Mouse (Mus musculus) urinary bladder, postnatal 14 days (tissue): ENCODE results near the gene Nptx1.
A peak's percentile ranks its signal among the peaks of the same experiment; 100 is the strongest.

Source experiments
- DNase-seq: peaks from one replicate; pipeline ENCODE4 v3.0.0; 2021; ENCODE audit warnings: low spot score

Gene Nptx1

DNA sequence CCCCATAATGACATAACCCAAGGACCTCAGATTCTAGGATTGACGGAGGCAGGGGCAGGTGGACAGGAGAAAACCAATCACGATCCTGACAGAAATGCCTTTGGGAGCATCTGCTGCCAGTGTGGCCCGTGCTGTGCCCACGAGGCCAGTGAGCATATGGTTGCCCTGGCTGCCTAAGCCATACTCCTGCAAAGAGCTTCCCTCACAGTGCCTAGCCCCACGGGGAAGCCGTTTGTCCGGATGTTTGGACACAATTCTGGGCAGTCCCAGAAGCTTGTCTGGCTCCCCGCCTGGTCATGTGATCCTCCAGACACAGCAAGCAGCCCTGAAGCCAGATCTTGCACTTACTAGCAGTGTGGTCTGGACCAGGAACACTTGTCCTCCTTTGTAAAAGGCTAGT is 24.8 kb downstream of the Nptx1 start:
- DNase-seq = no peak

DNA sequence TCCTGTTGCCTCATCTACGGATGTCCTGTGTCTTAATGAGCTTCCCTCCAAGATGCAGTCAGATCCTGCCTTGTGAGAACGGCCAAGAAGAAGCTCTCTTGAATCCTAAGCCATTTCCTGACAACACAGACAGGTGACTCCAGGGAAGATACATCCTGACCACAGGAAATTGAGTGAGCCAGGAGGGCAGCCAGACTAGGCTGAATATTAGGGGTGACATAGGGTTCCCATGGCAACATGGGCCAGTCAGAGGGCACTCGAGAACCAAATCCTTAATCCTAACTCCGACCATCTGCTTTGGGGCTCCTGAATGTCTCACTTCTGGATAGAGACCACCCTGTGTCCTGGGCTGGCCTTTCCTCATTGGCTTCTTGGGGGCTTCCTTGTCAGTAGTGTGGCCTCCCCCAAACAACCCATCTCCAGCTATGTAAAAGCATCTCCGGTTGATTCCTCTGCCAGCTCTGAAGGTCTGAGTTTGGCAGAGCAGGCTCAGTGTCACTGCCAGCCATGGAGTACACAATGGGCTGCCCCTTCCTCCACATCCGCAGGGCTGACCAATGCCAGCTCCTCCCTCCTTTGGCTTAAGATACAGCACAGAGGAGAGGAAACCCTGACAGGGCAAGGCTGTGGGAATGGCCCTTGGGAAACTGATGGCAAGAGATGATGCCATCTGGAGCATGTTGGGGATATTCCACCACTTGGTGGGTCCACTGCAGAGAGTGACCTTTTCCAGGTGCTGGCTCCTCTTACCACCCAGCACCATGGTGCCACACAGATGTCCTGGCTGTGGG is 25.4 kb downstream of the Nptx1 start:
- DNase-seq = no peak

DNA sequence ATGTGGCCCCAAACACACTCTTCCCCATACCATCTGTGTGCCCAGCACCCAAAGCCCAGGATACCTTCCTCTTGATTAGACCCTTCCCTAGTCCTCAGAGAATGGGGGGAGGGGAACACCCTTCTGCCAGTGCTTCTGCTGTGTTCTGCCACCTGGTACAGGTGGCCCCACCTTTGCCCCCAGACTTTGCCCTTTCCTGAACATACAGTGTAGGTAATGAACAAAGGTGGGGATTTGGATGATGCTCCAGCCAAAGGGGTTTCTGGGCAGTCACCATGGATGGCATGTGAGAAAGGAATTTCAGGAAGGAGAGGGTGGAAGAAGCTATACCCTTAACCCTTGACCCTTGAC is 26.9 kb downstream of the Nptx1 start:
- DNase-seq = no peak

DNA sequence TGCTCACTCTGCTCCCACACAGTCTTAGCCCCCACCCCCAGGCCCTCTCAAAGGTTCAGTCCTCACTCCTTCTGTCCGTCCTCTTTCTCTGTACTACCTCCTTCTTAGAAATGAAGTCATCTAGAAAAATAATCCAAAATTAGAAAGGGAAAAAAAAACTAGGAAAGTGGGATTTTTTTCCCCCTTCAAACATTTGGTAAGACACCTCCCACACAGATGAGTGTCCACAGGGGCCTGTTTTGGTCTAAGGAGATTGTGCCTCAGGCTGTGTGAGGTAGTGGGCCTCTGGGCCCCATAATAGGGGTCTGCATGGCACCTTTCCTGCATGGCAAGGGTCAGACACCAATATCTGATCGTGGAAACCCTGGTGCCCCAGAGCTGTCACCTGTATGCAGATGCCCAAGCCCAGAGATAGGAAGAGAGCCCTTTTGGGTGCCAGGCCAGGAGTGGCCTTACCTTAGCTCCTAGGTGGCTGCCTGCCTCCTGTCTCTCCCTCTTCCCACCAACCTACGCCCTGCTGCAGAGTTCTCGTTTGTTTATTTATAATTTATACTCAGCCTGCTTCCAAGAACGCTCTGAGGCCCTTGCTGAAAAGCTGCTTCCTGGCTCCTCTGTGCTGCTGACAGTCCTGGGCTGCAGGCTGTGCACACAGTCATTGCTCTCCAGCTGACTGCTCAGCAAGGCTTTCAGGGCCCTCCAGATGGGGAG is 27.4 kb downstream of the Nptx1 start:
- DNase-seq = no peak

DNA sequence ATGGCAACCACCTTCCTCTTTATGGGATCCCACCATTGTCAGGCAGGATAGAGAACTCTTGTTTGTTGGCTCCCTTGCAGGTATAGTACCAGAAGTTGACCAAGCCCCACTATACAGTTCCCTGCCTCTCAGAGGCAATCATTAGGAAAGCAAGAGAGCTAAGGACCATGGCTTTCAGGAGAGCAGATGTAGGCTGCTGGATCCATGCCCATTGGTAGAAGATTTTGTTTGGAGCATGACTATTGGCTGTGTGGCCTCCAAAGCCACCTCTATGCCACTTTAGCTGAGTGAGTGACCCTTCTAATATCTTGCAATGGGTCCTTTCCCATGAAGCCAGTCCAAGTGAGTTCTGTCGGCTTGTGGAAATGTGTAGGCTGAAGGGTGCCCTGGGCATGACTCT is 28.2 kb downstream of the Nptx1 start:
- DNase-seq = no peak

DNA sequence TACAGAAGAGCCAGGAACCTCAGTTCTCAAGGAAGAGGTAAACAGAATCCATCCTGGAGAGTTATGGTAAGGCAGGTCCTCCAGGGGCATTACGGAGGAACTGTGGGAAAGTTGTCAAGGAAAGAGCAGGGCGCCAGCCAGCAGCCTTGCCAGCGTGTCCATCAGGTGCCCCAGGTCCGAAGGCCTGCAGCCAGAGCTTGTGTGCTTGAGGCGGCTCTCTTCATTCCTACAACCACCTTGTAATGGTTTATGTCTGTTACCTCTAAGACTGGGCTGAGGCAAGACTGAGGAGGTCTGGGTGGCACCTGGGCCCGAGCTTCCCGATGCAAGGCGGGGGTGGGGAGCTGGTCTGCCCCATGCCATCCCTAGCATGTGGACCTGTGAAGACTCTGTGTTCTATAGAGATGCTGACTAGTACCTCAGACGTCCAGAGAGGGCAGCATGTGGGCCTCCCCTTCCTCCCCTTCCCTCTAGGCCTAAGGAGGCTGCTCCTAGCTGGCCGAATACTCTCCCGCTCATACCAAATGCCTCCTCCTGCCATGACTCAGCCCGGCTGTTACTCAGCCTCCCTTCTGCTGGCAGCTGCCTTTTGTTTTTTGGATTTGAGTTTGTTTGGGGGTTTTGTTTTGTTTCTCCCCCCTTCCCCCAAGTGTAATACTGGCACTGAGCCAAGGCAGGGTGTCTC is 30.7 kb downstream of the Nptx1 start:
- peak; percentile 19 for DNase-seq

DNA sequence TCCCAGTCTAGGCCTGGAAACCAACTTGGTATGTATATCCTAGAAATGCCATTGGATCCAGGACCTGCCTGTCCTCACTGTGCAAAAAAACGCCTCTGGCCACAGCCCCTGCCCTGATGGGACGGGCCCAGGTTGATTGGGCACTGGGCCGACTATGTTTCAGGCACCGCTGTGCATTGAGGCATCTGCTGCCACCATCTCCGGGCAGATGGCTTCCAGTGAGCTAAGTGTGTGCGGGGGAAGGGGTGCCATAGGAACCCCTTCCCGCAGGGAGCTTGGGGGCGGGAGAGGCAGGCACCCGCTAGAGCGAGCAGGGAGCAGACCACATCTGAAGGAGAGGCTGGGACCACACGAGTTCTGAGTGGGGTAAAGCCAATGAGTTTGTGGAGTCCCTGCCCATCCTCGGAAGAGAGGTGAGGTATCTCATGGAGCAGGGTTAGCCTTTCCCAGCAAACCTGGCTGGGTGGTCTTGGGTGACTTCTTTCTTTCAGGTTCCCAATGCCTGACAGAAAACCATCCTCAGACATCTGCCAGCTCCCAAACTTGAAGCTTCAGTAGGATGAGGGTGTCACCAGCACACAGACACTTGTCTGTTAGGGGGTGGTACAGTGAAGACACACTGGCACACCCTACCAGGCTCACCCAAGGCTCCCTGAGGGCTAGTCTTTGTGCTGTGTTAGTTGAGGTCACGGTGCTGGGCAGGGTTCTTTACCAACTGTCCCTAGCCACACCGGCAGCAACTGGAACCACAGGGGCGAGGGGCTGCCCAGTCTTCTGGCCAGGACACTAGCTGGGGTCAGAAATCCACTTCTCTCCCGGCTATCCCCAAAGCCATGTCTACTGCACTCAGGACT is 31.5 kb downstream of the Nptx1 start:
- DNase-seq = no peak

DNA sequence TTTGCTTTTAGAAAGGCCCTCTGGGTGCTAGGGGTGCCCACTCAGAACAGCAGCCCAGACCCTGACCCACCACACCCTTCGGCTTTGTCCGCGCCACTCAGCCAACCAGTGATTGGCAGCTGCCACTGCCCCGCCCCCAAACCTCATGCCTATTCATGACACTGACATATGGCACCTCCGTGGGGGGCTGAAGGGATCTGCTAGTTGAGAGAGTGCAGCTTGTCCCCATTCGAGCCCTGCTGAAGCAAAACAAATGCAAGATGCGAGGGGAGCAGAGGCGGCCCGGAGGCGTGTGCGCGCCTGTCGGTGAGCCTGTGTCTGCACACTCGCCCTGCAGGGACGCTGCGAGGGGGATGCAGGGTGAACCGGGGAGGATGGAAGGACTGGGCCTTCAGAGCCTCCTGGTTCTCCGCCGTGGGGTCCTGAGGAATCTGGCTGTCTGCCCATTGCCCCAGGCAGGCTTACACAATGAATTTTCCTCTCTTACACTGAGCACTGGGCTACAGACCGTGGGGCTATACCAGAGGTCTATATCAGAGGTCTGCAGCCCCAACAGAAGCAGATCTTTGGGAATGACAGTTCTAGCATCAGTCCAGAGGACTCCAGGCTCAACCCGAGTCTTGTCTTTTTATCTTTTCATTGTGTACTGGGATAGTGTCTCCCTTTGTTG is 32.5 kb downstream of the Nptx1 start:
- no peak for DNase-seq

DNA sequence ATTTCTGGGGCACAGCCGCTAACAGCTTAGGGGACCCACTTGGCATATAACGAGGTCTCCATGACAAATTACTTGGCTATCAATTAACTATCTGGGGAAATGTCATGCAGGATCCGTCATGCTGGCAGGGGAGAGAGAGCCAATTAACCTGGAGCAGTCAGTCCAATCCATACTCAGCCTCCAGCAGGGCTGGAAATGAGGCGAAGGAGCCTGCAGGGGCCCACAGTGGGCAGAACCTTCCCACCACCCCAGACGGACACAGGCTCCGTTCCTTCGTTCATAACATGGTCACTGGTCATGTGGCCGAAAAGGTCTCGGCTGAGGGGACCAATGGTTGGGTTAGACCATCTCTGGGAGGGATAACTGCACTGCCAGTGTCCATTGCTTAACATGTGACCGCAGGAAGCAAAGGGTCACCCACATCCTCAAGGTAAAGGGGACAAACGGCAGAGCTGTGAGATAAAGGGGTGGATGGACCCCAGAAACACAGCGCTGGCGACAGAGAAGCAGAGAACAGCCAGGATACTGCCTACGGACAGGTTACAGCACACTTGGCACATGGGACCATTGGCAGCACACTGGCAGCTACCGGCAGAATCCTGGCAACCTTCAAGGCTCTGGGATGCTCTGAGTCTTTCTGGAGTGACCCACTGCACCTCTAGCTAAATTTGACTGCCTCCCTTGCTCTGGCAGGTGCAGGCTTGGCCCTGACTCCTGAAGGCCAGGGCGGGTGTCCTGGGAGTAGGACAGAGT is 33.3 kb downstream of the Nptx1 start:
- no peak for DNase-seq

DNA sequence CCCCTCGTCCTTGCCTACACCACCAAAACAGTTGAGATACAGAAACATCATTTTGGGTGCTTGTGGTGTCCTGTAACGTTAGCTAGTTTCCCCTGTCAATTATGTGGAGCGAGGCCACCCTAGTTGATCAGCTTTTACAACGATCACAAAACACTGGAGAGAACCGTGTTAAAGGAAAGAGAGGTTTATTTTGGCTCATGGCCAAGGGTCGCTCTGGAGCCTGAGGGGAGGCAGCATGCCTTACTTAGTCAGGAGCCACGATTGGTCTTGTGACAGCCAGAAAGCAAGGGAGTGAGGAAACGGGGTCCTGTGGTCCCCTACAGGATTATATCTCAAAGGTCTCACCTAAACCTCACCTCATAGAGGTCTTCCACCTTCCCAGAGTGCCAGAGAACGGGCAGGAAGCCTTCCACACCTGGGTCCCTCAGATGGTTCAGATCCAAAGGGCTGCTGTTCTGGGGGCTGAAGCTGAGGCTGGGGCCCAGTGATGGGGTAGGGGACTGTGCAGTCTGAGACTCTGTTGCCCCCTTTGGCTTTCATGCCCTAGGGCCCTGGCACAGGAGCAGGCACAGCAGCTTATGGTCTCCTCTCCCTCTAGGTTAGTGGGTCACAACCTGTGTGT is 34.4 kb downstream of the Nptx1 start:
- no peak for DNase-seq

DNA sequence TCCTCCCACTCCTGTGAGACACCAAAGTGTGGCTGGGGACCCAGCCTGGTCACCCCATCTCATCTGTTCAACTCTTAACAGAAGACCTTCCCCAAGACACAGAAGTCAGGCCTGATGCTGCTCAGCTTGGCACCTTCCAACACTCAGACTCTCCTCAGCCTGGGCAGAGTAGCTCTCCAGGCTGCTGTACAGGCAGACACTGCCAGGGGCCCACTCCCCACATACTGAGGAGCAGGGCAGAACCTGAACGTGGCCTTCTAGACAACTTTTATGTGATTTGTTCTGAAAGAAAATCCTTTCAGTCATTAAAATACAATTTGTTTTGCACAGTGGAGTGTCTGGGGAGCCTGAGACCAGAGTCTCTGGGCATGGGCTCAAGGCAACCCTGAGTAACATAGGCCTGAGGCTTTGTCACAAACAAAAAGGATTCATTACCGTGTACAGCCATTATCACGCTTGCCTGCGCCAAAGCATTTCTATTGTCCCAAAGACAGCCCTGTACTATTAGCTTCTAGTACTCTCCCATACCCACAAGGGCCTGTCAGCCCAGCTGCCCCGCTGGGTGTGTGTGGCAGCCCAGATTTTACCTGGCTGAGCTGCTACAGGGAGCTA is 38.3 kb downstream of the Nptx1 start:
- no peak for DNase-seq

DNA sequence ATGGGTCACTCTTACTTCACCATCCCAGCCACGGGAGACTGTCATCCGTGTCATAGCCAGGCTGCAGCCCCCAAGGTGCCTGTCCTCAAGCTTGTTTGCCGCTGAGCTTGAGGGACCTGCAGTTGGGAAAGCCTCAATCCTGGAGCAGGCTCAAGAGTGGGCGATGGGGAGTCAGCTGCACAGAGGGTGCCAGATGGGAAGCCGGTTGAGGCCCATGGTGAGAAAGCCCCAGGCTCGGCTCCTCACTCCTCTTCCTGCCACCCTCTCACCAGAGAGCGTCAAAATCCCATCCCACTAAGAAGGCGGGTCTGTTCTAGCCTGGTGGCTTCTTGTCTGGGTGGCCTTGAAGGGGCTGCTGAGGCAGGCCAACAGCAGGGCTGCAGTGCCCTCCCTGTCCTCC is 39.8 kb downstream of the Nptx1 start:
- DNase-seq = no peak

DNA sequence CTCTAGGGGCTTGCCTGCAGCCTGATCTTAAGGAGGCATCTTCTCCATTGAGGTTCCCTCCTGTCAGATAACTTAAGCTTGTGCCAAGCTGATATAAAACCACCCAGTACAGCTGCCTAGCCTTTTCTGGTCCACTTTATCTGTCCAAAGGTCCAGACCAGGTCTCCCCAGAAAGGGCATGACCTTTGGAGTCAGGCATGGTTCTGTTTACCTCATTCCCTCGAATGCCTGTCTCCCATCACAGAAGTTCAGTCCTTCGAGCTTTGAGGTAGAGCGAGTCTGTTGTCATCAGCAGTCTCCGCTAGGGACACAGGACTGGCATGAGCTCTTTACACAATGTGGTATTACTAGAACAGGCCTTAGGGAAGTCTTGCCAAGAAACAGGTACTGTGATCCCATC is 41.2 kb downstream of the Nptx1 start:
- DNase-seq = no peak

DNA sequence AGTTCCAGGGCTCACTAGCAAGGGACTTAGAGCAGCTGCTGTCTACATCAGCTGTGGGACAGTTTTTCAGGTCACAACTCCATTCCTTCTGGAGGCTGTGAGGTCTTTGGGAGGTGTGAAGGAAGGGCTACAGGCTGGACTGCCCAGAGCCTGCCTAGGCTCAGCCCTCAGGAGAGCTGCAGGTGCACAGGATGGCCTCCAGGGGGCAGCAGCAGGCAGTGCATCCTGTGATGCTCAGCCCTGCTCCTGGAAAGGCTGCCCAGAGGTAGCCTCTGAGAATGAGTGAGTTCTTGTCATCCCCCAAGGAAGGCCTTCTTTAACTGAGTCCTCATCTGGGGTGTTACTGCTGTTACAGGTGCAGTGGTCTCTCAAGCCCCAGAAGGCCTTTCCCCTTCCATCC is 43.9 kb downstream of the Nptx1 start:
- DNase-seq = peak; percentile 71

DNA sequence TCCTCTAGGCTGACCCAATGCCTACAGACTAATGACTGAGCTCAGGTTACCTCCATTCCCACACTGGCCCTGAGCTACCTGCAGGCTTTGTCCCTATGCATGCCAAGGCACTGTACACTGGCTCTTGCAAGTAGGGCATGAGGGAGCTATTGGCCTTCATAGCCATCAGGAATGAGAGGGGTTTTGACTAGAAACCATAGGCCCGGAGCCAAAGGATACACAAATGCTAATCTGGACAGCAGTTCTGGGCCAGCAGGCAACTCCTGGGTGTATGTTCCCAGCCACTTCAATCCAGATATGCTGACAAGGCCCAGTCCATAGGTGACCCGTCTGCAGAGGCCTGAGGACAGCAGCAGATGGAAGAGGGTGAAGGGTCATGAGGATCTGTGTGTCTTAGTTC is 47.5 kb downstream of the Nptx1 start:
- DNase-seq = no peak

DNA sequence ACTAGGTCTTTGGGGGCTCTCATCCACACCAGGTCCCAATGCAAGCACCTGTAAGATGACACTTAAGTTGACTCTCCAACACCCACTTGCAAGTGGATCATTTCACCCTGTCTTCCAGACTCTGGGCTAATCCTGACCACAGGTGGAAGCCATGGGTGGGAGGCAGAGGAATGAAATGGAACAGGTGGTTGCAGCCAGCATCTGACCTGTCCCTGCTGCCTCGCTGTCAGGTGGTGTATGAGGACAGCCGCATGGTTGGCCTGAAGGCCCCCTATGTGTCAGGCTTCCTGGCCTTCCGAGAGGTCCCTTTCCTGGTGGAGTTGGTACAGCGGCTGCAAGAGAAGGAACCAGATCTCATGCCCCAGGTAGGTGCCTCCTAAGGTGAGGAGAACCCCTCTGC is 48.3 kb downstream of the Nptx1 start:
- DNase-seq = no peak

DNA sequence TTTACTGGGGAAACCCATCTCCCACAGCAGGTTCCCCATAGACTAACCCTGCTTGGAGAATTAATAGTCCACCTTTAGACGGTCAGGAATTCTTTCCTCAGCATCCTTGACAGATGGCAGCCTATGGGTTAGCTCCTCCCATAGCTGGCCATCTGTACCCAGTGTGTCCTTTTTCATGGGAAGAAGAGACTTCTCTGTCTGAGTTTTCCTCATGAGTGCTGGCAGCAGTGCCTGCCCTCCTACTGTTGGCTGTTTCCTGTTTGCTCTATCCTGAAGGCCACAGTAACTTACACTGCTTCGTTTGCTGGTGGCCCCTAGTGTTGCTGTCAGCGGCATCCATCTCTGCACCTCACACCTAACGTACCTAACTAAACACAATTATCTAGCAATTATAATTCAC is 50.1 kb downstream of the Nptx1 start:
- DNase-seq = no peak

DNA sequence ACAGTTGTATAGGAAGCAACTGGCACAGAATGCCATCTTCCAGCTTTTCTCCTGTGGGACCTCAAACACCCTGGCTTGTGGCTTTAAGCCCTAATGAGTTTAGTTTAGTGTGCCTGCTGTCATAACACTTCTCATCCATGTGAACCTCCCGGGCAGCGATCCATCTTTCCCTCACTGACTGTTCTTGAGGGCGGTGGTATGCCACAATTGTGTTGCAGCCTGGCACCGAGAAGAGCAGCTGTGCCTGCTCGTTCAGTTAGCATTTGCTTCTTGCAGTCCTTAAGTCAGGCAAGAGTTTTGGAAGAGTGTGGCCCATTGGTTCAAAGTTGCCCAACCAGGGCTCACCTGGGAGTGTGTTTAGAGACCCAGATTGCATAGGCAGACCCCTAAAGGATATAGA is 51.4 kb downstream of the Nptx1 start:
- no peak for DNase-seq

DNA sequence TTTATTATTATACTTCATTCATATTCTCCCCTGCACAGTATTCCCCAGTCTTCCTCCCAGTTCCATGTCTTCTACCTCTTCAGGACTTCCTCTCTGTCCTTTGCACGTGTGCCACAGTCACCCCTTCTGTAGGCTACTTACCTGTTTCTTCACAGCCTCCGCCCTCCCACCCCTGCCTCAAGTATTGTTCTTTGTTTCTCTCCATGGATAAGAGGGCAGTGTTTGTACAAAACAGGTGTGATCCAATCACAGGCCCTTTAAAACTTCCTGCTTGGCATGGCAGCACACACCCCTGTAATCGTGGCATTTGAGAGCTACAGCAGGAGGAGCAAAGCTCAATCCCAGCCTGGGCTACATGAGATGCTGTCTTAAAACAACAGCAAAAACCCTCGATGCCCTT is 54.0 kb downstream of the Nptx1 start:
- no peak for DNase-seq

DNA sequence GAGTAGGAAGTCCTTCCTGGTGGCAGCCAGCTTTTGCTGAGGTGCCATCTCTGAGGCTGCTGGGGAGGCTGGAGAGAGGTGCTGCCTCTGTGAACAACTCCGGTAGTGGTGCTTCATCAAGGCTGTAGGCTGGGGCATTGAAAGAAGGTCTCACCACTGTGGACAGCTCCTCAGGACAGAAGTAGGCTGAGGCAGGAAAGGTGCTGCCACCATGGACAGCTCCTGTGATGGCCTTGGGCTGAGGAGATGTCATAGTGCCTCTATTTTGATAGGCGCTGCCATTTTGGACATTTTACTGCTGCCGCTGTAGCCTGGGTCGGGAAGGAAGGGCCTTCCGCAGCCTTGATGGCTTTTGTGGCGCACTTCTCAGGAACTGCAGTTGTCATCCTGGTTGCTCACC is 54.7 kb downstream of the Nptx1 start:
- no peak for DNase-seq
